Mouse (Mus musculus): ENCODE data around the gene Zfp503.

Gene Zfp503

DNA sequence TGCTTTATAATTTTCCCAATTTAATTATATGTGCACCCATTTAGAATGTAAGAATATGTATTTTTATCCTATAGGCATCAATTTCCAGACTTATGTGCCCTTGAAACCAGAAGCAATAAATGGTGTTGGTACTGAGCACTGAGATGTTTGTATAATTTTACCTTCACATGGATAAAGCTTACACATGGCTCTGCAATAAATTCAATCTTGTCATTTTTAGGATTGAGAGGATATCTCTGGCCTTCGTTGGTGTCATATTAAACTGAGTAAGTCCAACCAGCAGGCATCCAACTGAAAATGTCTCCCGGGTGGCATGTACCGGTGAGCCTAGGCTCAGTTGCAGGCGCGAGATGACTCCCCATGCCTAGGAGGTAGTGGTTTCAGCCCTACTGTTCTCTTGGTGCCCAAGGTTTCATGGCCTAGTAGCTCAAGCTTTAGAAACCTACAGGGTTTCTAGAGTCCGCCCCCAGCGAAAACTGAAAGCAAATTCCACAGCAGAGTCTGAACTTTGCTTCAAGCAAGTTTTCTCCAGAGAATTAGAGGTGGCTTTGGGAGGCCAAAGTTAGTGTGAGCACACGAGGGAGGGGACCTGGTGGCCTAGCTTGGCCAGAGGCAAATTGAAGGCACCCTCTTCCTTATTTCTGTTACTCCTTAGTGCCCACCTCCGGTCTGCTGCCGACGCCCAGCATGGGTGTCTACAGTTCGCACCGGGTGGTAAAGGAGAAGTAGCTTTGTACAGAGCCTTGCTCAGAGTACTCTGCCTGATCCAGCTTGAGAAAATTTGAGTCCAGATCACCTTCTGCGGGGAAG is 4.1 kb upstream of the Zfp503 start:
- DNase-seq (ENCODE audit: low spot score): peak; percentile 33

DNA sequence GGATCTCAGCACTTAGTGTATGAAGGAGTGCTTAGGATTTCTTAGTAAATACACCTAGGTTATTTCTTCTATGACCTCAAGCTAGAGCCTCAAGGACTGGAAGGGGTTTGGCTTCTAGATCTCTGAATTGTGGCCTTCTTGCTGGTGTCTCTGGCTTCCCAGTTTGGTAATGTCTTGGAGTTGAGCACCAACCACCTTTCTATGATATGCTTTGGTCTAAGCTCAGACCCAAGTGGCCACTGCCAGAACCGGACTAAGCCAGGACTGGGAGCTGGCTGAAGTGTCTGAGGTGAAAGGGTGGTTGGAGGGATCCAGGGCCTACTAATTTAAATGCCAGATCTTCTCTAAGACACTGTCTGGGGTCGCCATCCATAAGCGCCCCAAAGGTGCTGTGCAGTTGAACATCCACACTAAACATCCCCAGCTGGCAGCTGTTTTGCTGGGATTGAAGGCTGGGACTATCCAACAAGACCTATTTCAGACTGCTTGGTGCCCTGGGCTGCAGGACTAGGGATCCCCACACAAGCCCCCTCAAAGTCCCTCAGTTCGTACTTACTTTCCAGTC is 3.0 kb upstream of the Zfp503 start:
- DNase-seq (ENCODE audit: low spot score): no peak

DNA sequence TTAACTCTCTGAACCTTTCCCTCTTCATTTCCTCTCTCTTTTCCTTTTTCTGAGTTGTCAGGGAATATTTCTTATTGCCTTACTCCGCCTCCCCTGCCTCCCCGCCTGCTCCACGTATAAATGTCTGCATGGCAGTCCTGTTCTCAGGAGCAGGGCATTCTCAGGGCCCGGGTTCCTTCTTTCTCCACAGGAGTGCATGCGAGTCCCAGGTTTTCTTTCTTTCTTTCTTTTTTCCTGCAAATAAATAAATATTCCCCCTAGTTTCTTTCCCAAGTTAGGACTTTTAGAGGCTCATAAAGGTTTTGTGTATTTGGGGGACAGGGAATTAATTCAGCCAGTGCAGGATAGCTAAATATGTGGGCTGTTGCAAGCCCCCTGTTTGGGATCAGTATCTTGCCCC is 2.5 kb upstream of the Zfp503 start:
- DNase-seq (ENCODE audit: low spot score): no peak

DNA sequence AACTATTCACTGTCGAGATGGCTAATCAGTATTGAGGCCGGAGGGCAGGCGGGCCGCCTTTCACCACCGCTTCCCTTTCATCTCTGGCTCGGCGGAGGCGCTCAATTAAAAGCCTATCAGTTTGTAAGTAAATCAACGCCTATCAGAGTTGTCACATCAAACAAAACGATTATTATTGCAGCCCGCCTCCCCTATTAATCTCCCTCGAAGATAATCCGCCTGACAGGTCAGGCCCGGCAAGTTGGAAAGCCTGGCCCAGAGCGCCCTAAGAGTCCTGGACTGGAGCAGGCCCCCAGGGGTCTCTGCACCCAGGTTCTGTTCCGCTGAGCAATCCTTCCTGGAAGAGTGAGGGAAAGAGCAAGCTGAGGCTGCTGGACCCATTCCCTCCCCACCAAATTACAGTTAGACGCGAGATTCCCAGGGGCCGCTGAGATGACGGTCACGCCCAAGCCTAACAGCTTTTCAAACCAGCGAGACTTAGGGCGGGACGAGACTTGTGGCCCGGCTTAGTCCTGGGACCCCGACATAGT is 1.9 kb upstream of the Zfp503 start:
- peak; percentile 65 for DNase-seq (ENCODE audit: low spot score)

DNA sequence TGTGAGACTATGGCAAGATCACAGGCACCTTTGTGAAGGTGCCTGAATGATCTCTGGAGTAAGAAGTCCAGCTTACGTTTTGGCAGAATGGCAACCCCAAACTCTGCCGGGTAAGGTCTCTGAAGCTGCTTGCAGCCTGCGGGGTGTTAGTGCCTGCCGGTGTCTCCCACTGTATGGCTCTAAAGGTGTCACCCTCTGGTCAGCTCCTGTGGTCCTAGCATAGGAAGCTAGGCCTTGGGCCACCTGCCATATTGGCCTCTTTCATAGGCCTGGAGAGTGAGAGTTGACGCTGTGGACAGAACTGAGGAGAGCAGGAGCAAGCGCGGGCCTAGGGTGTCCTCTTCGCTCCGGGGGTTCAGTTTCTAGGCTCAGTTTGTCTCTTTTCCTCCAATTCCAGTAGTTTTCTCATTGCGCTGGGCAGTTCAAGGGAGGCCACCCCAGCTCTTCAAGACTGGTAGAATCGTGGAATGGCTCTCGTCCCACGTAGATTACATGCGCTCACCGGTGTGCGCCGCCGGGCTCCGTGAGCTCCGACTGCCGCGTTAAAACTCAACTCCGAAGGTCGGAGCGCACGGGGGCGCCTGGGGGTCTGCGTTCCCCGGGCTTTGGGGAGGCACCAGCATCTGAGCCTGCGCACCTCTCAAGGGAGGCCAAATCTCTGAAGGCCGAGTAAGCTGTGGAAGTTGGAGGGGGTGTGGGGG is 1.1 kb upstream of the Zfp503 start:
- peak; percentile 28 for DNase-seq (ENCODE audit: low spot score)

DNA sequence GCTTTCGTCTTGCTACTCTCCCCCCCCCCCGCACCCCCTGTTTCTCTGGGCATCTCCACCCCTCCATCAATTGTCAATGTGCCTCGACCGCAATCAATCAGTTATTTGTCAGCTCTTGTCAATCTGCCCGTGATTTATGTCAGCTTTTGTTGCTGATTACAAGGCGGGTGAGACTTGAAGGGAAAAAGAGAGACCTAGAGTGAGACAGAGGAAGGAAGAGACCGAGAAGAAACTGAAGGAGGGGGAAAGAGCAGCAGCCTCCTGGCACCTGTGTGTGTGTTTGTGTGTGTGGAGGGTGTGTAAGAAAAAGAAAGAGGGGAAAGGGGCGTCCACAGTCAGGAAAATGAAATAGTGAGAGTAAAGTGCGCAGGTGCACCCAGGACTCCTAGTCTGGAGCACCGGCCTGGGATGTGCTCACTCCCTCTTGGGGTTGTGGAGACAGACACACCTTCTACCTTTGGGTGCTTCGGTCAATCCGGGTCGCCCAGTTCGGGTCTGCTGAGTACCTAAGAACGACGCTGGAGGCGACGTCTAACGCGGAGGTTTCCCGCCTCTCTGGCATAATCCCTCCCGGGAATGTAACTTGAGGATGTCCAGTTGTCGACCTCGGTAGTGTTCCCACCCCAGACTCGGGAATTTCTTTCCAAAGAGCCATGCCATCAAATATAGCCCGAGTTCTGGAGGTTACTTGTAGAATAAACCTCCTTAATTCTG is 667 bp downstream of the Zfp503 start:
- DNase-seq (ENCODE audit: low spot score): peak; percentile 47

DNA sequence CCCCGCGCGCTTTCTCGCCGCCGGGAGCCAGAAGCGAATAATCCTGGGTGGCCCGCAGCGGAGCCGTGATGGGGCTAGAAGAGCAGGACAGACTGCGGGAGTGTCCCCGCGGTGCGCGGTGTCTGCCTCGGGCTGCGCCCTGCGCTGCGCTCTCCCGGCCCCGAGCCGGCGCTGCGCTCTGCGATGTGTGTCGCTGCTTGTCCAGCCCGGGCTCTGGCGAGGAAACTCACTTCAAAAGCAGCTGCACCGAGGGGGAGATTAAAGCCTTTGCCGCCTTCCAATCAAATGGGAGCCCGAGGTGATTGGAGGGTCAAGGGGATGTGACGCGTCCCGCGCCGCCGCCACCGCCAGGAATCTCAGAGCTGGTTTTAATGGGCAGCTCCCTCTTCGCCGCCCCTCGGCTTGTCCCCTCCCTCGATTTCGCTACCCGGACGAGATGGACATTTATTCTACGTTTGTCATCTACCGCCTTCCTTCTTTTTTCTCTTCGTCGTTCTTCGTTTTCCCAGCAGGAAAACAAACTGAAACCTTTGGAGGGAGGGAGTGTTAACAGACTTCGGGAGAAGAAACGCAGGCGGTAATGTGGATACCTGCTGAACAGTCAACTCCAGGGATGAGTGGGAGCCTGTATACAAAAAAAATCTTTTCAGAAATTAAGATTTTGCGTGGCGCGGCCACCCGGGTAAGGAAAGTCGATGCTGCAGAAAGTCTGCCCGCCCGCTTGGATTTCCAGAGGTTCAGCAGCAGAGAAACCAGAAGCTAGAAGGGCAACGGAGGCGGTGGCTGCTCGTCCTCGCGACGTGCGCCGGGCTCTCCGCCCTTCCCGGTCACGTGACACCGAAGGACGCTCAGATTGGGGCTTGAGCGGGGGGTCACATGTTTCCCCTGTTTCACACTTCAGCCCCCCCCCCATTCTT is 1.5 kb downstream of the Zfp503 start:
- peak; percentile 96 for DNase-seq (ENCODE audit: low spot score)

DNA sequence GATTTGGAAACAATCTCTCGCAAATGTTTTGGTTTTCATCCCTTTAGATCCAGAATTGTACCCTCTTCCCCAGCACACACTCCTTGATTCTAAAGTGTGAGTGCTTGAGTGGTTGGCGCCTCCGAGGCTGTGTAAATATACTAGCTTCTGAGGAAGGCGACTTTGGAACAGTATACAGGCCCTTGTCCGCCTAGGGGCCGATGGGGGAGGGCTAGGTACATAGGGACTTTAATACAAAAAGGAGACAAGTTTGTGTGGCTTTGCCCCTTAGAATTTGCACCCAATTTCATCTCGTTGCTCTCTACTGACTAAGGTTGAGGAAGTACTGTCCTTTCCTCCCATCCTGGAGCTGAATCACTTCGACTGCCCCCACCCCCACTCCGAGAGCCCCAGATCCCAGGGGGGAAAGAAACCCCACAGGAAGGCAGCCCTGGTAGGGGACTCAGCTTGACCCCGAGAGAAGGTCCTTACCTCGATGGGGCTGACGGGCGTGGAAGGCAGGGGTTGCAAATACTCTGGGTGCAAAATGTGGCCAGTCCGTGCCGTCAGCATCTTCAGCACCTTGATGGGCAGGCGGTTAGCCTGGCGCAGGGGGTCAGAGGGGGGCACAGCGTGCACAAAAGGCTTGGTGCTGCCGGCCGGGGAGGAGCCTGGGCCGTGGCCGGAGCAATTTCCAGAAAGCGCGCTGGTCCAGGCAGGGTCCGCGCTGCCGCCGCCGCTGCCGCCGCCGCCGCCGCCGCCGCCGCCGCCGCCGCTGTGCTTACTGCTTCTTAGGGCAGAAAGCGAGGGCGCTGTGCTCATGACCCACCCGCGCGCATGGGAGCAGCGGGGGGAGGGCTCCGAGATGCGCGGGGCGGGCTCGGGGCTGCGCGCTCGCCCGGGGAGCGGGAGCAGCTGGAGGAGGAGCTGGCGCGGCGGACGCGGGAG is 2.4 kb downstream of the Zfp503 start:
- peak; percentile 57 for DNase-seq (ENCODE audit: low spot score)

DNA sequence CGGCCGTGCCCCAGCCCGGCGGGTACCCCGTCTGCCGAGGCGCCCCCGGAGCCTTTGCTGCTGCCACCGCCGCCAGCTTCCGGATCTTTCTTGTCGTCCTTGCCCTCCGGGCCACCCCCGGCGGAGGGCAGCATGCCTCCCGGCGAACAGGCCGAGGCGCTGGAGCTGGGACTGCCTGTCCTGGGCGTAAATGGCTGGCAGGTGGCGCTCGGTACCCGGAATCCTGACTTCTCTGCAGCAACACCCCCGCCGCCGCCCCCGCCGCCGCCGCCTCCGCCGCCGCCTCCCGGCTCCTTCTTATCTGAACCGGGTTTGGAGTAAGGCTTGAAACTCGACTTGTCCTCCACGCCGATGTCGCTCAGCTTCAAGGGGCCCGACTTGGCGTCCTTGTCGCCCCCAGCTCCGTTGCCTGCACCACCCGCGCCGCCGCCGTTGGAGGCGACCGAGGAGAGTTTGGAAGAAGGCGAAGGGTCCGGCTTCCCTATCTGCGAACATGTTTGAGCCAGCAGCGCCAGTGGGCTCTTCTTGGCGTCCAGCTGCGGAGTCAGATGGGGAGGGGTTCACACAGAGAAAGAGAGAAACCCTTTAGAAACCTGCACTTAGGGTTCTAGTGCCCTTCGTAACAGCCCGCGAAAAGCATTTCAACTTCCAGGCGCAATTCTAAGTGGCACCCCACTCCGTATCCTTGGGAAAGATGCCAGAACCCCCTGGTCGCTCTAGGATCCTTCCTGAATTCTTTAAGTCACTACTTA is 3.2 kb downstream of the Zfp503 start:
- peak; percentile 90 for DNase-seq (ENCODE audit: low spot score)

DNA sequence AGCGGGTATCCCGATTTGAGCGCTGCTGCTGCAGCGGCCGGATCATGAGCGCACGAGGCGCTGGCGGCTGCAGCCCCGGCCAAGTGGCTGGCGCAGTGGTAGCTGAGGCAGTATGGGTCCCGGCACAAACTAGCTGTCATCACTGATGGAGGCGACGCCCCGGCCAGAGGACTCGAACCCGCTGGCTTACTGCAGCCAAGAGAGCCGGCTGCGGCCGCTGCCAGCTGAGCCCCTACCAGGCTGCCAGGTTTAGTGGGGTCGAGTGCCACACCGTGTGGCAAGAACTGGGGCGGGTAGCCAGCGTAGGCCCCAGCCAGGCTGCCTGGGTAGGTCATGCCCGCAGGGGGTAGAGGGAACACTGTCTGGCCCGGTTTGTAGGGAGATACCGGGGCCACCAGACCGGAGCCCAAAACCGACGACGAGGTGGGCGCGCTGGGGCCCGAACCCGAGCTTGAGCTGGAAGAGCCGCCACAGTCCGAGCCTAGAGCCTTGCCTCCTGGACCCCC is 3.9 kb downstream of the Zfp503 start:
- peak; percentile 15 for DNase-seq (ENCODE audit: low spot score)

DNA sequence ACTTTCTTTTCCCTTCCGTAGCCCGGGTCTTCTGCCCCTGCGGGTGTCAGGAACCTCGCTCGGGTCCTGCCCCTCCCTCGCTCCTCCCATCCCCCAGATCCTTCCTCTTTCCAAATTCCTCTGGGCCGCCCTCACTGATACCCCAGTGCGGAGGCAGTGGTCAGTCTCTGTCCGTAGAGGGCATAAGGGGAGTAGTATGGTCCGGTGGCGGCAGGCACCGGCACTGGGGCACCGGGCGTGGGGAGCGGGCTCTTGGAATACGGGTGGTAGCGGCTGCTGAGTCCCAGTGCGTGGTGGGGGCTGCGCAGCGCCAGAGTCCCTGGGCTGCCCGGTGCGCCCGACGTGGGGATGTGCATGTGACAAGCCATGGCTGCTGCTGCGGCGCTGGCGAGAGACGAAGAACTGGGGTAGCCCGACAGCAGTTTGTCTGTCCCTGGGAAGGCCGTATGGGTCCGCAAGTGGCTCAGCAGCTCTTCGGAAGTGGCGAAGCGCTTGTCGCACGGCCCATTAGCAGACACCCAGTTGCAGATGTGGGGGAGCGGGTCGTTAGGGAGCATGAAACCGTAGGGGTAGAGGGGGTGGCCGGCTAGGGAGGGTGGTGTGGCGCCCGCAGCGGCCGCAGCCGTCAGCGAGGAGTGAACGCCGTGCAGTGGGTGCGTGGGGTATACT is 4.5 kb downstream of the Zfp503 start:
- peak; percentile 41 for DNase-seq (ENCODE audit: low spot score)

DNA sequence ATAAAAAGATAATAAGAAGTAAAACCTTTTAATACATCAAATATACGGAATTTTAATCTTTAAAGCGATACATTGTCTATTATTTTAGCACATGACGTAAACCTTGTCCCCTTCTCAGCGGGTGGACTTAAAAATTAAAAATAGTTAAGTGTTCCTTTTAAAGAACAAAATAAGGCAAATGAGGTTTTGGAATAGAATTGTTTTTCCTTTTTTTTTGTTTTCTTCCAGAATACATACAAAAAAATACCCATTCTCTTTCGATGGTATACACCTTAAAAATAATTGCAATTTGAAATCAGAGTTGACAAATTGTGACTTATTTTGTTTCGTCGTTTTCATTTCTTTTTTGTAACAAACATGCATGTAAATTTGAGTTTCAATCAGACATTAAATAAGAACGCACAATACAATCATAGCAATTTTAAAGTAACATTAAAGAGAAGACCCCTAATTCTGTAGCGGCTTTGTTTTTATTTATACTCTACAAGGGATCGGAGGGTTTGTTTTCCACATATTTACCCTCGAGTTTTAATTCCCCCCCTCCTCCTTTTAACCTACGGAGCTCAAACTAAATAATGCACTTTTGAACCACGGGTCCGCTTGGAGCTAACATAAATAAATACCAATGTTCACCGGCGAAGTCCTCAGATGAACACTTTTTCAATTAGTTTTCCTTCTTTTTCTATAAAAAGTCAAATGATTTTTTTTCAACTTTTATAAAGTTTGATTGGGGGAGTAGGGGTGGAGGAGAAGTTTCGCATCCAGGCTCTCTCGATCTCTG is 5.3 kb downstream of the Zfp503 start:
- DNase-seq (ENCODE audit: low spot score): no peak

DNA sequence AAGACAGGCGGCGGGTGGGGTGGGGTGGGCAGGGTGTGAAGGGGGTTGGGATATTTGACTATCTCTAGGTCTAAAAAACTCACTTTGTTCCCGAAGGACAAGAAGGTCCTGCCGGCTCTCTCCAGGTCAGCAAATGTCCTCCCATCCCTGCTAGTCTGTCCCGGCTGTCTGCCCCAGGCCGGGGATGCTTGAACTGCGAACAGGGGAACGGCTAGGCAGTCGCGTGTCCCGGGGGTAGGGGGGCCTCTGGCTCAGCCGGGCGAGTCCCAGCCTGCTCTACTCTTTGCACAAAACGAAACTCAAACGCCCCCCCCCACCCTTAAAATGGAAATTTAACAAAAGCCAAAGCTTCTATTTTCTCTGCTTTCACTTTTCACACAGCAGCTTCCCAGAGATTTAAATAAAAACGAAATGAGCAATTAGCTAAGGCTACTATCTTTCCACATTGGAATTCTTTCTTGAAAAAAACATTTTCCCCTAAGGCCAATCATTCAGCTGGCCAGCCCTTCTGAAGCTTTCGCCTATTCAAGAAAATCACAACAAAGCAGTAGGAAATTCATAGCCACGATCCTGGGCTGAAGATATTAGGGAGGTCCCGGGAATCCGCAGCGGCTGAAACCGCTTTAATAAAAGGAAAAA is 6.0 kb downstream of the Zfp503 start:
- peak; percentile 27 for DNase-seq (ENCODE audit: low spot score)

DNA sequence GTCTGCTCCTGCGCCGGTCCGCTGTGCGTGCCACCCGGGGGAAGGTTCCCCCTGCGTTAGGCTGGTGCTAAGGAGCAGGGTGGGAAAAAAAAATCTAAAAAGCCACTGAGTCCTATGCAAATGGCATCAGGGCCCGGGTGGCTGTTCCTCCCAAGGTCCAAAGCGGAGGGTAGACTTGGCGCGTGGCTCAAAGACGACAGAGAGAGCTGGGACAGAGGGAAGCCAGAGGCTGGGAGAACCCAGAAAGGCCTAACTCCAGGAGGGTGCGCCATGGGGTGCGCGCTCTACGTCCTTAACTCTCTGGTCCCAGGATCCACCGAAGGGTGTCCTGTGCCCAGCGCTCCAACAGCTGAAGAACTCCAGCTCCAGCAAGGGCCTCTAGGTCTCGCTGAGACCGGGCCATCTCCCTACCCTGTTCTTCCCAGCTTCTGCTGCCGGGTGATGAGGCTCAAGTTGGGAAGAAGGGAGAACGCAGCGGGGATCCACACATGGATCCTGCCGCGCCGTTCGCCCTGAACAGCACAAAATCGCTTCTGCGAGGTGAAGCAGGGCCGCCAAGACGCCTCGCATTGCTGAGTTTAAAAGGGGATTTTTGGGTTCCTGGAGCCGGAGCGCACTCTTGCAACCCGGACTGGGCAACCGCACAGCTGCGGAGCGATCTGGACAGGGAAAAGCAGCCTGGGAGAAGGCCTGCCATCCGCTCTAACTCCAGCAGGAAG is 6.7 kb downstream of the Zfp503 start:
- peak; percentile 41 for DNase-seq (ENCODE audit: low spot score)

DNA sequence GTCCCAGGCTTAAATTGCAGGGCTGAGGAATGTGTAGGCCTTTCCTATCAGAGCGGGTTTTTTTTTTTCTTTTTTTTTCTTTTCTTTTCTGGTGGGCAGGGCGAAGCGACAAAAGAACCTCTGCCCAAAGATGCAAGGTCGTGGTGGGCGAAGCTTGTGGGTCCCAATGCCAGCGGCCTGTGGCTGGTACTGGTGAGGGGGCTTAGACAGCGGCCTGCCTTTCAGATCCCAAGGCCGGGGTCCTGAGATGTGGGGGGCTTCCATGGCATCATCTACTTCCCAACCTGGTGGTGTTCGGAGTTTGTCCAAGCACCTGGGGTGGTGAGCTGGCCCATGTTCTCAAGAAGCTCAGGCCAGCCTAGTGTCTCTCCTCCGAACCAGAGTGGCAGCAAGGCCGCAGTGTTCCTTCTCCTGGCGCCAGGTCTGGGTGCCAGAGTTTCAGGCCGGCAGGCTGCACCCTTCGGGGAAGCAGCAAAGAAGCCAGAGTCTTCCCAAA is 7.3 kb downstream of the Zfp503 start:
- DNase-seq (ENCODE audit: low spot score): peak; percentile 38

DNA sequence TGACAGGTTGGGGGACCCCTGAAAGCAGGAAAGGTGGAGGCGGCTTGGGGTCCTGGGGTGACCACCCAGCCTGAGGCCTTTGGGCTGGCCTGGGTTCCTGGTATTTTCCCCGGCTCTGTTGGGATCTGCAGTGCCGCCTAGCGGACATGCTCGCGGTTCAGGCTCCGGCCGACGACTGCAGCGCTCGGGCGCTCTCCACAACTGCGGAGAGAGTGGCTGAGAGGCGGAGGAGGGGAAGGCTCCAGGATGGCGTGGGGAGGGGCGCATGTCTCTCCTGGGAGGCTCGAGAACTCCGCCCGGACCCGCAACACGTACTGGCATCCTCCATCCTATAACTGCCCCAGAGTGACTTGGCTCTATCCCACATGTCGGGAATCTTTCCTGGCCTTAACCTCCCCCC is 7.9 kb downstream of the Zfp503 start:
- DNase-seq (ENCODE audit: low spot score): peak; percentile 87
